Mouse (Mus musculus) hindbrain, embryonic 14.5 days (tissue): ENCODE measurements around the gene Comtd1. TPM values are rescaled to one million over a fixed set of nuclear protein-coding genes. Genes with fewer than 3 reads are reported as not detected.
A peak's percentile ranks its signal among the peaks of the same experiment; 100 is the strongest.

Source experiments
- ATAC-seq: fragments of 200-750 bp; cut with Nextera tagmentation; 2 replicates; pipeline ENCODE4 v1.8.0; 2017; ENCODE audit warnings: moderate number of reproducible peaks, mild to moderate bottlenecking, moderate TSS enrichment, moderate library complexity; ENCODE audit not compliant: low FRiP score
- DNase-seq: peaks from one replicate; pipeline ENCODE4 v3.0.0-alpha.2; 2015; ENCODE audit warnings: low spot score
- H3K27ac ChIP-seq: fragments of 300-500 bp; sonication (generic); 2 replicates; pipeline ENCODE4 v1.5.1; 2014; ENCODE audit warnings: mild to moderate bottlenecking, moderate library complexity
- H3K27me3 ChIP-seq: fragments of 300-500 bp; sonication (generic); 2 replicates; pipeline ENCODE4 v1.6.1; 2014; ENCODE audit warnings: mild to moderate bottlenecking, low read length, mixed read lengths; ENCODE audit not compliant: control insufficient read depth, insufficient read depth
- H3K36me3 ChIP-seq: fragments of 300-500 bp; sonication (generic); replicated peaks from 2 replicates; pipeline ENCODE4 v1.6.1; 2014; ENCODE audit not compliant: control insufficient read depth, insufficient read depth
- H3K4me1 ChIP-seq: fragments of 300-500 bp; sonication (generic); replicated peaks from 2 replicates; pipeline ENCODE4 v1.6.1; 2014; ENCODE audit warnings: antibody characterized with exemption, low read length, mixed read lengths; ENCODE audit not compliant: control insufficient read depth, insufficient read depth
- H3K4me2 ChIP-seq: fragments of 300-500 bp; sonication (generic); replicated peaks from 2 replicates; pipeline ENCODE4 v1.6.1; 2014; ENCODE audit warnings: mild to moderate bottlenecking, moderate library complexity
- H3K4me3 ChIP-seq: fragments of 300-500 bp; sonication (generic); replicated peaks from 2 replicates; pipeline ENCODE4 v1.5.1; 2014; ENCODE audit warnings: mild to moderate bottlenecking, low read length
- H3K9ac ChIP-seq: fragments of 300-500 bp; sonication (generic); 2 replicates; pipeline ENCODE4 v1.6.1; 2014
- H3K9me3 ChIP-seq: fragments of 300-500 bp; sonication (generic); 2 replicates; pipeline ENCODE4 v1.6.1; 2016; ENCODE audit warnings: low read length; ENCODE audit not compliant: control insufficient read depth
- WGBS: fragments of 180-500 bp; shearing (Covaris S2); extraction: QIAGEN DNeasy Blood & Tissue Kit; methylation state at CpG from one replicate; pipeline ENCODE4 v1.1.7; 2014; 5-methylcytosine and 5-hydroxymethylcytosine counted together
- polyA plus RNA-seq: library from polyadenylated mRNA; unstranded; fragments of >200 nt; fragmentation: Nextera tagmentation; extraction: Ambion mirVana; gene quantifications from 2 replicates; pipeline ENCODE4 v1.2.1, GENCODE M21; 2014

Comtd1 gene
- 55.8 and 58.0 TPM in 2 replicates for polyA plus RNA-seq

DNA sequence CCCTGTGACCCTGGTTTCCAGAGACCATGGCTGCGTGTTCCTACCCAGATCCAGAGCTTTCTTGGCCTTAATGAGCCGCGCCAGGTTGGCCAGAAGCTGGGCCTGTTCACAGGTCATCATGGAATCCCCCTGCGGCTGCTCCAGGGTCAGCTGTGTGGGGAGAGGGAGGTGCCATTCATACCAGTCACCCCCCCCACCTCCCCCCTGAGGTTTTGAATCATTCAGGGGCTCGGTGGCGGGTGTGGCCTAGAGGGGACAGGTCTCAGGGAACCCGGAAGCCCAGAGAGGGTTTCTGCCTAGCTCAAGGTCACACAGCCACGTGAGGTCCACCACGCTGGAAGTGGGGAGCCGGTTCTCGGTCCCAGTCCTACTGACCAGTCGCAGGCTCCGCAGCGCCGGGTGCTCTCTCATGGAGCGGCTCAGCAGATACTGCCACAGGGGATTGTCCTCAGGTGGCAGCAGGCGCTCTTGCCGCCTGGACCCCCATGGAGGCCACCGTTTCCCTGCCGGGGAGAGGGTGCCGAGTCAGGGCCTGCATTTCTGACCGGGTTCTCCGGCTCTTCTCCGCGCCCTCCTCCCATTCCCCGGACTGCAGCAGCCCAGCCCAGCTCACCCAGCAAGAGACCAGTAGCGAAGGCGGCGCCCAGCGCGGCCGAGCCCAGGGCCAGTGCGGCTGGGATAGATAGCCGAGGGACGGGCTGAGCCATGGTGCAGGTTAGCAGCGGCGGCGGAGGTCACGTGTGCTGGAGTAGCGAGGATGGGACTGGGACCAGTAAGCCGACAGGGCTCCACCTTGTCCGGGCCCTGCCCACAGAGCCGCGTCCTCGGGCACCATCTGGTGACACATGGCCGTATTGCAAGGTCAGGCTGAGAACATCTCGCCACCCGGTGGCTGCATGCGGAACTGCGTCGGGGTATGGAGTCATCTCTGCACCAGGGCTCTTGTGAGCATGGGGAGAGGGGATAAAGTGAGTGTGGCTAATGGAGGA is at the start of gene Comtd1:
Comtd1 (minus strand) TSS at position 812 of the 989 bp plus-strand sequence.
- H3K9ac ChIP-seq = peak within 1 kb of the TSS; percentile 91
- peaks cover 36% of the 10 kb centered on the region for H3K36me3 ChIP-seq
- peaks cover 16% of the 10 kb centered on the region for H3K4me1 ChIP-seq
- peak within 1 kb of the TSS; percentile 99 for H3K4me2 ChIP-seq
- no peaks in the 10 kb centered on the region for H3K9me3 ChIP-seq
- H3K4me3 ChIP-seq = peak within 1 kb of the TSS; percentile 79
- peak within 1 kb of the TSS; percentile 69 for H3K27ac ChIP-seq
- under 1% methylated on average over 49 of the region's 51 CpGs for WGBS
- ATAC-seq (peak; percentile 85), DNase-seq (peak; percentile 94)
- no peaks in the 10 kb centered on the region for H3K27me3 ChIP-seq

- H3K27me3 ChIP-seq = peaks cover 4% of the 10 kb centered on the region; the same call in 1 of the 2 replicates
- no peak overlapping the region for H3K4me3 ChIP-seq
- peaks cover 6% of the 10 kb centered on the region for H3K4me1 ChIP-seq
- no peaks in the 10 kb centered on the region for H3K36me3 ChIP-seq
- 40% methylated on average over 6 of the region's 6 CpGs for WGBS
- DNase-seq (no peak), ATAC-seq (peak; percentile 8; the same call in 1 of the 2 replicates)
- no peak overlapping the region for H3K4me2 ChIP-seq
- no peaks in the 10 kb centered on the region for H3K9me3 ChIP-seq
- no peak overlapping the region for H3K9ac ChIP-seq
- no peak overlapping the region for H3K27ac ChIP-seq
Measured at GRCm38 (mm10) chr14:21892341-21892659, 43.5 kb upstream of the Comtd1 start.

DNA sequence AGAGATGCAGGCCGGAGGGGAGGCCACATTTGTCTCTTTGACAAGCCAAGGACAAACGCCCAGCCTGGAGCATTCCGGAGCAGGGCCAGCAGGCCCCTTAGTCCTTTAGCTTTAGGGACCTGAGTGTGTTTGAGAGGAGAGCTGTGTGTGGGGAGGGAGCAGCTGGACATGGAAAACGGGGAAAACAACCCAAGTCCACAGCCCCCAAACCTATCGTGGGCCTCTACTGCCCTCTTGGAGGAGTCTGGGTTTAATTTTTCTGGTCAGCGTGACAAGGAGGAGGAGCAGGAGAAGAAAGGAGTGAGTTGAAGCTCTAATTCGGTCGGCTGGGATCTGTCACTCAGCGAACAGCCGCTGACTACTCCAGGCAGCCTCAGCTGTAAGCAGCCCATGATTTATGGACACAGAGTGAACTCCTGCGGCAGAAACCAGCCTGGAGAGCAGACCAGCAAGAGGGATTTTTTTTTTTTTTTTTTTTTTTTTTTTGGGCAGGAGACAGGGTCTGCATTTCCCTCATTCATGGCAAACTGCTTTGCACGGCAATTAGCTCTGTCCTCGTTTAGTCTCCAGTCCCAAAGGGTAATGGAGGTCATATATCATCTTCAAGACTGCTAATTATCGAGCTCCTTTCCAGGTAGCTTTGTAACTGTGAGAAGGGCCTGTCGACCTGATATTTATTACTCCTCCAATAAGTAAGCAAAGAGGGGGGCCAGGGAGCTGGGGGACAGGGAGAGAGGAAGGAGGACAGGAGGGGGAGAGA is 43.0 kb upstream of the Comtd1 start:
- H3K36me3 ChIP-seq = no peaks in the 10 kb centered on the region
- peak; percentile 77; the same call in 1 of the 2 replicates for ATAC-seq
- H3K9ac ChIP-seq = no peak overlapping the region
- 20% methylated on average over 15 of the region's 15 CpGs for WGBS
- H3K4me3 ChIP-seq = no peak overlapping the region
- DNase-seq = peak; percentile 70
- peaks cover 4% of the 10 kb centered on the region; the same call in 1 of the 2 replicates for H3K27me3 ChIP-seq
- peaks cover 6% of the 10 kb centered on the region for H3K4me1 ChIP-seq
- peak overlapping the region; percentile 20 for H3K4me2 ChIP-seq
- no peak overlapping the region for H3K27ac ChIP-seq
- no peaks in the 10 kb centered on the region for H3K9me3 ChIP-seq

DNA sequence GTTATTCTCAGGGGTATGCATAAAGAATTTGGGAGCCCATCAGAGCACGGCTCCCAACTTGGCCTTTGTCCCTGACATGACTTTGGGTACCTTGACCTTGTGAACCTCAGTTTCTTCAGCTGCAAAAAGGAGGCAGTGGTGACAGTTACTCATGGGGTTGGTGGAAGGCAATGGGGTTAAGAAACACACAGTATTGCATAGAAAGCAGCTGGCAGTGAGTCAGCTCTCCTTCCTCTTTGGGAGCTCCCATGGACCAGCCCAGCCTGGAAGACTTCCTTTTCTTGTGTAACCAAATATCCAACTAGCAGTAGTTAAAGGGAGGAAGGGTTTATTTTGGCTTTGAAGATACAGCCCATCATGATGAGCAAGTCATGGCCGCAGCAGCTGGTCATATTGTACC is 41.7 kb upstream of the Comtd1 start:
- DNase-seq = no peak
- peaks cover 6% of the 10 kb centered on the region for H3K4me1 ChIP-seq
- no peaks in the 10 kb centered on the region for H3K9me3 ChIP-seq
- H3K36me3 ChIP-seq = no peaks in the 10 kb centered on the region
- H3K27me3 ChIP-seq = peaks cover 4% of the 10 kb centered on the region; the same call in 1 of the 2 replicates
- H3K4me2 ChIP-seq = no peak overlapping the region
- 82% methylated on average over 2 of the region's 2 CpGs for WGBS
- no peak overlapping the region for H3K9ac ChIP-seq
- H3K4me3 ChIP-seq = no peak overlapping the region
- no peak overlapping the region for H3K27ac ChIP-seq
- no peak for ATAC-seq

DNA sequence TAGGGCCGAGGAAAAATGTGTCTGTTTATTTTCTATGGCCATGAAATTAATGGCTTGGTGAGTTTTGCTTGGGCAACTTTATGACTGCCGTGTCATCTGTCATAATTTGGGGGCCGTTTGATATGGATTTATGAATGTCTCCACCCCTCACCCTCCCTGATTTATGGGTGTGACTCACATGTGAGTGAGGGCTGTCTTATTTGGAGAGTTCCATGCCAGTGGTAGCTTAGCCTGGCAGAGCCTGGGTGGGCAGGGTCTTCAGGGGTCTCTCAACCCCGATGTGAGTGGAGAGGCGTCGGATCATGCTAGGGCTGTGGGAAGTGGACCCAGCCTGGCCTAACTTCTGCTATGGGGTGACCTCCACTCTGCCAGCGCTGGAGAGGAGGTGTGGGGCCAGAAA is 18.0 kb upstream of the Comtd1 start:
- H3K4me2 ChIP-seq = no peak overlapping the region
- no peaks in the 10 kb centered on the region for H3K36me3 ChIP-seq
- H3K27me3 ChIP-seq = no peaks in the 10 kb centered on the region
- no peak overlapping the region for H3K9ac ChIP-seq
- no peak overlapping the region for H3K4me3 ChIP-seq
- ATAC-seq (no peak), DNase-seq (no peak)
- 81% methylated on average over 7 of the region's 7 CpGs for WGBS
- no peaks in the 10 kb centered on the region for H3K9me3 ChIP-seq
- H3K4me1 ChIP-seq = no peaks in the 10 kb centered on the region
- H3K27ac ChIP-seq = no peak overlapping the region

- no peak overlapping the region for H3K4me3 ChIP-seq
- no peaks in the 10 kb centered on the region for H3K9me3 ChIP-seq
- no peaks in the 10 kb centered on the region for H3K36me3 ChIP-seq
- H3K9ac ChIP-seq = no peak overlapping the region
- no peaks in the 10 kb centered on the region for H3K27me3 ChIP-seq
- no peak overlapping the region for H3K4me2 ChIP-seq
- H3K4me1 ChIP-seq = no peaks in the 10 kb centered on the region
- ATAC-seq (no peak), DNase-seq (no peak)
- 56% methylated on average over 7 of the region's 7 CpGs for WGBS
- no peak overlapping the region for H3K27ac ChIP-seq
Measured at GRCm38 (mm10) chr14:21866291-21866690, 17.5 kb upstream of the Comtd1 start.

GRCm38 (mm10) chr14:21856886-21857285 is 8.1 kb upstream of the Comtd1 start:
- H3K4me3 ChIP-seq = no peak overlapping the region
- no peaks in the 10 kb centered on the region for H3K9me3 ChIP-seq
- no peaks in the 10 kb centered on the region for H3K27me3 ChIP-seq
- H3K27ac ChIP-seq = no peak overlapping the region
- 77% methylated on average over 14 of the region's 14 CpGs for WGBS
- no peak overlapping the region for H3K4me2 ChIP-seq
- H3K9ac ChIP-seq = no peak overlapping the region
- DNase-seq (no peak), ATAC-seq (no peak)
- no peaks in the 10 kb centered on the region for H3K36me3 ChIP-seq
- peaks cover 8% of the 10 kb centered on the region; the same call in 1 of the 2 replicates for H3K4me1 ChIP-seq

- ATAC-seq (no peak), DNase-seq (no peak)
- no peak overlapping the region for H3K4me3 ChIP-seq
- no peak overlapping the region for H3K9ac ChIP-seq
- no peaks in the 10 kb centered on the region for H3K36me3 ChIP-seq
- H3K4me1 ChIP-seq = peaks cover 8% of the 10 kb centered on the region; the same call in 1 of the 2 replicates
- no peak overlapping the region for H3K27ac ChIP-seq
- 16% methylated on average over 3 of the region's 3 CpGs for WGBS
- H3K4me2 ChIP-seq = no peak overlapping the region
- no peaks in the 10 kb centered on the region for H3K27me3 ChIP-seq
- no peaks in the 10 kb centered on the region for H3K9me3 ChIP-seq
Measured at GRCm38 (mm10) chr14:21855961-21856360, 7.2 kb upstream of the Comtd1 start.

GRCm38 (mm10) chr14:21854271-21854670 is 5.5 kb upstream of the Comtd1 start:
- no peak for DNase-seq
- H3K36me3 ChIP-seq = no peaks in the 10 kb centered on the region
- ATAC-seq = no peak
- peaks cover 8% of the 10 kb centered on the region for H3K4me1 ChIP-seq
- H3K4me2 ChIP-seq = no peak overlapping the region
- WGBS = 85% methylated on average over 9 of the region's 9 CpGs
- no peak overlapping the region for H3K27ac ChIP-seq
- H3K9ac ChIP-seq = no peak overlapping the region
- no peaks in the 10 kb centered on the region for H3K9me3 ChIP-seq
- no peak overlapping the region for H3K4me3 ChIP-seq
- no peaks in the 10 kb centered on the region for H3K27me3 ChIP-seq
